Mouse (Mus musculus): ENCODE results near the gene Erich3.

DNA sequence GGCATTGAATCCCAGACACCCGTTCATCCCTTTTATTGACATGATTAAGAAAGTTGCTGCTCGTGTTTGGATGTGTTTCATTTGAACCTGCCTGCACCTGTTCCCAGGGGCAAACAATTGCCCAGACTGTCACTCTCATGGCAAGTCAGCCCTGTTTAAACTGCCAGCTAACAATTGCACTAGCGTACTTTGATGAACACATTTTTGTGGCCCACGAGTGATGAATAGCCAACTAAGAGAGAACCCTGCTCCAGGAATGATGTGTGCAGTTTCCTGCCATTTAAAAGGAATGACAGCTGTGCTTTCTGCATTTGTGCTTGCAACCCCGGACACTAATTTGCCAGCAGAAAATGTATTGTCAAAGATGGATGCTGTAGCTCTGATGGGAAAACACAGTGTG is 79.3 kb downstream of the Erich3 start:
- TF ChIP-seq EP300 (IDR thresholded peaks at IDR 0.05) (no peak), CTCF (IDR thresholded peaks at IDR 0.05) (no peak)

Measured in lung, postnatal 0 days (tissue).